Mouse (Mus musculus): Measurements from ENCODE around the gene Hmgn3.

DNA sequence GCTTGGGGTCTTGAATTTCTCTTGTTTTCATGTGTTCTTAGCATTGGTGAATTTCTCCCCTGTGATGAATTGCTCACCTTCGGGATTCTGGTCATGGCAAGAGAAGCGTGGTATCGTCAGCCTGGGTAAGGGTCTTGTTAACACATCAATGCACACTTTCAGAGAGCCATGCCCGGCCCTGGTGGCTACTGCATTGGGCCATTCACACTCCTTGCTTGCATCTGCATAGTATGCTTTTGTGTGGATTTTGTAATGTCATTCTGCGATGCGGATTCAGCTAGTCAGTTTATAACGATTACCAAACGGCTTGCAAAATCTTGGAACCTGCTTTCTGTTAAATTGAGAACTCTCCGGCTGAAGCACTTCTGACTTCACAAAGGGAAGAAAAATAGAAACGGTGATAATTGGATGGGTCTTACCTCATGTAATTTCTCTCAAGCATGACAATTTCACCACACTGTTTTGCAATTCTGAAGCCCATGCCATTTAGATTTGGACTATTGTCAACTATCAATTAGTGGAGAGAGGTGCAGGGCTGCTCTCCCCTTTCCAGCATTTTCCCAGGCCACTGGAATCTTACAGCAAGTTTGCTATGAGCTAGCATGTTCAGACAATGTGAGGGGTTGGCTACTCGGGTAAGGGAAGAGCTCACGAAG, 47.7 kb downstream of the Hmgn3 start:
- TF ChIP-seq CTCF (IDR thresholded peaks at IDR 0.05; ENCODE audit: extremely low read depth, insufficient read depth, insufficient read length, insufficient replicate concordance) = no peak
- TF ChIP-seq POLR2A (IDR thresholded peaks at IDR 0.05; ENCODE audit: low read depth, low read length) = no peak
